Mouse (Mus musculus): ENCODE data around the gene Crybb1.

GRCm38 (mm10) chr5:112272934-112273333 is 17.3 kb downstream of the Crybb1 start:
- TF ChIP-seq CTCF (conservative IDR thresholded peaks at IDR 0.05; ENCODE audit: low read length) (no peak), NANOG (IDR thresholded peaks at IDR 0.05; ENCODE audit: borderline replicate concordance, low read length) (no peak)
